Mouse (Mus musculus) liver, adult 2 months (tissue): ENCODE results near the gene Kcnq5. TPM values are rescaled to one million over a fixed set of nuclear protein-coding genes. Genes with fewer than 3 reads are reported as not detected.

Source experiments
- DNase-seq: peaks from one replicate; pipeline ENCODE4 v3.0.0-alpha.2; 2011; ENCODE audit warnings: low read depth, low spot score; ENCODE audit errors: extremely low read depth
- H3K27ac ChIP-seq: fragments of 200-500 bp; replicated peaks from 2 replicates; pipeline ENCODE4 v1.5.1; 2012; ENCODE audit warnings: low read depth, mild to moderate bottlenecking, control low read depth, inconsistent platforms, low read length; ENCODE audit not compliant: insufficient read depth
- H3K27me3 ChIP-seq: fragments of 200-500 bp; 2 replicates; pipeline ENCODE4 v1.6.1; 2012; ENCODE audit warnings: mild to moderate bottlenecking, moderate library complexity, low read length, inconsistent platforms; ENCODE audit not compliant: control insufficient read depth, insufficient read depth
- H3K36me3 ChIP-seq: fragments of 200-500 bp; 2 replicates; pipeline ENCODE4 v1.6.1; 2012; ENCODE audit warnings: low read length, inconsistent platforms; ENCODE audit not compliant: control insufficient read depth, insufficient read depth
- H3K4me1 ChIP-seq: fragments of 200-500 bp; 2 replicates; pipeline ENCODE4 v1.6.1; 2011; ENCODE audit warnings: low read length; ENCODE audit not compliant: control insufficient read depth, insufficient read depth
- H3K4me3 ChIP-seq: fragments of 200-500 bp; 2 replicates; pipeline ENCODE4 v1.5.1; 2011; ENCODE audit warnings: low read depth, mild to moderate bottlenecking, control low read depth, low read length, moderate library complexity; ENCODE audit not compliant: insufficient read depth
- H3K79me2 ChIP-seq: fragments of 200-500 bp; 2 replicates; pipeline ENCODE4 v1.6.1; 2012; ENCODE audit warnings: inconsistent platforms, mild to moderate bottlenecking, low read length, moderate library complexity; ENCODE audit not compliant: control insufficient read depth, insufficient read depth
- H3K9ac ChIP-seq: fragments of 200-500 bp; 2 replicates; pipeline ENCODE4 v1.6.1; 2012; ENCODE audit warnings: low read depth, mild to moderate bottlenecking, control low read depth, inconsistent platforms, low read length
- CTCF ChIP-seq: fragments of 200-500 bp; IDR thresholded peaks from 2 replicates; pipeline ENCODE4 v1.5.1; 2011; ENCODE audit warnings: low read depth, low read length, control low read depth
- POLR2A ChIP-seq: fragments of 200-500 bp; IDR thresholded peaks from 2 replicates; pipeline ENCODE4 v1.6.1; 2011; ENCODE audit warnings: low read length, control low read depth; ENCODE audit not compliant: insufficient read depth; ENCODE audit errors: extremely low read depth
- WGBS: fragments of 180-500 bp; shearing (Covaris S2); methylation state at CpG from one replicate; pipeline ENCODE4 v1.1.7; 2018; 5-methylcytosine and 5-hydroxymethylcytosine counted together
- polyA plus RNA-seq: library from polyadenylated mRNA; depleted of rRNA; stranded (reverse); fragments of >200 nt; gene quantifications from 2 replicates; pipeline ENCODE4 v1.2.3, GENCODE M21; 2012
- total RNA-seq: library from RNA; depleted of rRNA; stranded (reverse); fragments of >200 nt; gene quantifications from 2 replicates; pipeline ENCODE4 v1.2.3, GENCODE M21; 2014

Gene Kcnq5
- total and polyA plus RNA-seq, 2 experiments = 0.09 TPM

- Histone ChIP-seq H3K36me3 (no peaks in the 10 kb centered on the region), H3K27ac (no peak overlapping the region), H3K79me2 (no peaks in the 10 kb centered on the region), H3K4me3 (no peak overlapping the region), H3K9ac (no peak overlapping the region), H3K4me1 (no peaks in the 10 kb centered on the region), H3K27me3 (no peaks in the 10 kb centered on the region)
- 66% methylated on average over 18 of the region's 18 CpGs for WGBS
- peak; percentile 14 for DNase-seq
- no peak for TF ChIP-seq POLR2A
- TF ChIP-seq CTCF = peak; percentile 77
Observed at GRCm38 (mm10) chr1:21460941-21461689, 500.6 kb downstream of the Kcnq5 start.

GRCm38 (mm10) chr1:21458581-21458980 is 503.2 kb downstream of the Kcnq5 start:
- no peaks in the 10 kb centered on the region for H3K79me2 ChIP-seq
- no peaks in the 10 kb centered on the region for H3K4me1 ChIP-seq
- WGBS = 85% methylated on average over 8 of the region's 8 CpGs
- no peak overlapping the region for H3K4me3 ChIP-seq
- no peaks in the 10 kb centered on the region for H3K27me3 ChIP-seq
- H3K36me3 ChIP-seq = no peaks in the 10 kb centered on the region
- H3K9ac ChIP-seq = no peak overlapping the region
- TF ChIP-seq CTCF (no peak), POLR2A (no peak)
- H3K27ac ChIP-seq = no peak overlapping the region
- DNase-seq = no peak

DNA sequence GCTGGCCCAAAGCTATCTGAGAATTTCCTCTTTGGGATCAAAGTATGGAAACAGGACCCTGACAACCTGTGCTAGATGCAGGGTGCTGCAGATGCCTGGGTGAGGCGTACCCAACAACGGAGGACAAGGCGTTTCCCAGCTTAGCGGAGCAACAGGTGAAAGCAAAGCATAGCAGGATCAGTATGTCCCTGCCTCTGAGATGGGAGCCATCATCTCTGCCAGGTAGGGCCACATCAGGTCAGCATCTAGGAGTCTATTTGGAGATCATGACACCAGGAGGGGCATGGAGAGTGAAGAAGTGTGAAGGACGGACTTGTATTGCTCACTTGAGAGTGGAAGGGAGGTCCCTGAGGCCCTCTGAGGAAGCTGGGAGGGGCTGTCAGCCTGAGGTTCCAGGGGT is 505.8 kb downstream of the Kcnq5 start:
- Histone ChIP-seq H3K27me3 (no peaks in the 10 kb centered on the region), H3K79me2 (no peaks in the 10 kb centered on the region), H3K4me3 (no peak overlapping the region), H3K27ac (no peak overlapping the region), H3K4me1 (no peaks in the 10 kb centered on the region), H3K36me3 (no peaks in the 10 kb centered on the region), H3K9ac (no peak overlapping the region)
- 87% methylated on average over 5 of the region's 5 CpGs for WGBS
- DNase-seq = no peak
- TF ChIP-seq CTCF = no peak
- no peak for TF ChIP-seq POLR2A

DNA sequence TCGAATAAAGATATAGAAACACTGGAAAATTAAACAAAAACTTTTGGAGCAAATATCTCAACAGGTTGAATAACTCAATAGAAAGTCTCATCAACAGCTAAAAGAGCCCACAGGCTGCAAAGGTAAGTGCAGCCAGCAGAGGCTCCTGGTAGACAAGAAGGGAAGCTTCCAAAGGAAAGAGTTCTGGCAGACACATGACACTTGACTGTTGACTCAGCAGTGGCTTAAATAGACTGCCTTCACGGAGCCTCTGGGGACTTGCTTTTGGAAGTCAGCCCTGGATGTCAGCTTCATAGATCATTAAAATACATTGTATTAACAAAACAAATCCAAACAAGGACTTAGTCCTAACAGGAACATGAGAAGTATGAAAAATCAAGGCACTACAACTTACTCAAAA is 513.5 kb downstream of the Kcnq5 start:
- TF ChIP-seq POLR2A (no peak), CTCF (no peak)
- Histone ChIP-seq H3K4me1 (no peaks in the 10 kb centered on the region), H3K9ac (no peak overlapping the region), H3K27ac (no peak overlapping the region), H3K4me3 (no peak overlapping the region), H3K79me2 (no peaks in the 10 kb centered on the region), H3K27me3 (no peaks in the 10 kb centered on the region), H3K36me3 (no peaks in the 10 kb centered on the region)
- no peak for DNase-seq
- 44% methylated on average over 2 of the region's 2 CpGs for WGBS

DNA sequence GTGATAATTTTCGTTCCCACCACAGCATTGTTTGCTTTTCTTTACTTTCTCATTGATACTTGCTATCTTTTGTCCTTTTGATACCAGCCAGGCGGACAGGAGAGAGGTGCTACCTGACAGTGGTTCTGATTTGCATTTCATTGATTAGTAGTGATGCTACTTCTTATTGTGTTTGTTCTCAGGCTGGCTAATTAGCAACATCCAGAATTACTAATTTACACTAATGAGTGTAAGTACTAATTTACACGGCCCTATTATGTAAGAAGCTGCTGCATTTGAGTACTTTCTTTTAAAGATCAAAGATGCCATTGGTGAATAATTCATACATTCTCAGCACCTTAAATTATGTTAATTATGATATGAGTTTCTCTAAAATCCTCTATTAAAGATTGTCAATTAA is 525.0 kb downstream of the Kcnq5 start:
- no peaks in the 10 kb centered on the region for H3K27me3 ChIP-seq
- H3K27ac ChIP-seq = no peak overlapping the region
- H3K79me2 ChIP-seq = no peaks in the 10 kb centered on the region
- TF ChIP-seq POLR2A = no peak
- no peak for TF ChIP-seq CTCF
- H3K4me1 ChIP-seq = no peaks in the 10 kb centered on the region
- no peaks in the 10 kb centered on the region for H3K36me3 ChIP-seq
- 55% methylated on average over 3 of the region's 3 CpGs for WGBS
- H3K4me3 ChIP-seq = no peak overlapping the region
- no peak overlapping the region for H3K9ac ChIP-seq
- no peak for DNase-seq

DNA sequence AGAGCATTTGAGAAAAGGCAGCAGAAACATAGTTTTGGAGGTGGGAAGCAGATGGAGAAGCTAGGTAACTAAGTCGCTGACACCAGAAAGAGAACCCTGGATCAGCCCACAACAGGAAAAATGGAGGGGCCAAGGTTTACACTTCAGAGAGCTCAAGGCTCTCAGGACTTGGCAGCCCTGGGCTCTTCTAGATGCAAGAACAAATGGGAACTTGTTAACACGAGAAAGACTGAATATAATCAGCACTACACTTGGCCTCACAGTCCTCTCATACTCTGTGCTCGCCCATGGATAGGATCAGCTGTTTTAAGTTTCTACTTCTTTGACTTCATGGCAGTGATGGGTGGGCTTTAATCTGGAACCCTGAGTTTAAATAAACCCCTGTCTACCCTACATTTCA is 526.9 kb downstream of the Kcnq5 start:
- no peak overlapping the region for H3K4me3 ChIP-seq
- no peak for TF ChIP-seq POLR2A
- no peak for TF ChIP-seq CTCF
- H3K36me3 ChIP-seq = no peaks in the 10 kb centered on the region
- 68% methylated on average over 3 of the region's 3 CpGs for WGBS
- H3K79me2 ChIP-seq = no peaks in the 10 kb centered on the region
- no peaks in the 10 kb centered on the region for H3K27me3 ChIP-seq
- H3K27ac ChIP-seq = no peak overlapping the region
- no peak overlapping the region for H3K9ac ChIP-seq
- H3K4me1 ChIP-seq = no peaks in the 10 kb centered on the region
- DNase-seq = no peak
